Mouse (Mus musculus) Patski (cell line): ENCODE measurements around the gene Cpsf4l. TPM values are rescaled to one million over a fixed set of nuclear protein-coding genes. Genes with fewer than 3 reads are reported as not detected.

Experiments
- ATAC-seq: fragments of 100-300 bp; one replicate; pipeline ENCODE4 v1.8.0; 2021
- CTCF ChIA-PET: fragments of 350-600 bp; sonication (Branson Sonifier 250); formaldehyde crosslinking; loops from one replicate; lab custom pipeline; 2022; ENCODE audit warnings: inconsistent platforms; lab: Charles Lee
- POLR2A ChIA-PET: fragments of 350-600 bp; sonication (Branson Sonifier 250); formaldehyde crosslinking; loops from one replicate; lab custom pipeline; 2022; ENCODE audit warnings: antibody characterized with exemption, inconsistent platforms; lab: Charles Lee
- DNase-seq: peaks from one replicate; pipeline ENCODE4 v3.0.0-alpha.2; 2011; ENCODE audit warnings: low read depth, low spot score
- H3K27me3 ChIP-seq: fragments of 371-371 bp; one replicate; pipeline ENCODE4 v1.5.1; 2021
- CTCF ChIP-seq: fragments of 100-300 bp; IDR thresholded peaks from one replicate; pipeline ENCODE4 v1.5.1; 2021
- in situ Hi-C: fragments of 300-500 bp; cut with MboI; formaldehyde crosslinking; loops from 3 replicates; pipeline ENCODE4 v1.11.1; 2018; ENCODE audit warnings: low pct_unique_long_range_greater_than_20kb, mixed read lengths
- polyA plus RNA-seq: library from polyadenylated mRNA; unstranded; gene quantifications from one replicate; pipeline ENCODE4 v1.2.3, GENCODE M21; 2021

The Cpsf4l gene
- polyA plus RNA-seq, 1 experiment from 2014 or later = 0.27 TPM

DNA sequence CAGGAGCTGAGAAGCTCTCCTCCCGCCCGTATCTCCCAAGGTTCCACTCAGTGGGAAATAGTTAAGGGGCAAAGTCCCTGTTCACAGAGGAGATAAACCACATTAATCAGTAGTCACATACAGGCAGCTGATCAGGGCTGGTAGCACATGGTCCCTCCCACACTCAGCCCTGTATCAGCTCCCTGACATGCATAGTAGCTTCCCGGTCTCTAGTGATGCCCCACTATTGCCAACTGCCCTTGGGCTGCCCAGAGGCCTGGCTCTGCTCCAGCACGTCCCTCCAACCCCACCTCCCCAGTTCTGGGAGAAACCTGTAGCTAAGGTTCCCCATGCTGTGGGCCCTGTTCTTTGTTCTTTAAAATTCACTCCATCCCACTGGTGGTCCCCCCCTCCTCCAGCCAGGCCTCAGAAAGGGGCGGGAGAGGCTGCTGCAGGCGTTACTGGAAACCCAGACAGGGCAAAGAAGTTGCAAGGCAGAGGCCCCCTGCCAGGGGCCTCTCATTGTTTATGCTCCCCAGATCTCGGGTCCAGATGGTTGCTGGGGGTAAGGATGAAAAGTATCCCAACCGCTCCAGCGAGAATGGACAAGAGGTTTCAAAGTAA is 40.0 kb upstream of the Cpsf4l start:
- ATAC-seq (no peak), DNase-seq (no peak)
- H3K27me3 ChIP-seq = no peaks in the 10 kb centered on the region
- ChIA-PET POLR2A (interaction anchor here (0.6 to 2.3 kb wide), 4 partner anchors 8 to 40 kb away, joined by 3 to 9 read pairs (median 4); partner anchors contain the start of gene Cpsf4l), CTCF (interaction anchor here (0.7 to 3.1 kb wide), 6 partner anchors 17 to 61 kb away, joined by 3 to 14 read pairs (median 3); no protein-coding TSS in a partner anchor)
- in situ Hi-C loops = no loop called here
- no peak for TF ChIP-seq CTCF

- in situ Hi-C loops = no loop called here
- ATAC-seq = no peak
- ChIA-PET POLR2A (interaction anchor here (0.6 to 2.3 kb wide), 2 partner anchors 9 to 40 kb away, joined by 4 to 9 read pairs; partner anchors contain the start of gene Cpsf4l), CTCF (interaction anchor here (1.1 to 3.1 kb wide), 2 partner anchors 17 to 62 kb away, joined by 3 to 14 read pairs; no protein-coding TSS in a partner anchor)
- no peaks in the 10 kb centered on the region for H3K27me3 ChIP-seq
- TF ChIP-seq CTCF = no peak
- DNase-seq = no peak
These were observed 39.1 kb upstream of the Cpsf4l start for GRCm38 (mm10) chr11:113748797-113749521.

GRCm38 (mm10) chr11:113747725-113748380 is 38.0 kb upstream of the Cpsf4l start:
- TF ChIP-seq CTCF = no peak
- in situ Hi-C loops = no loop called here

GRCm38 (mm10) chr11:113747056-113747455 is 37.2 kb upstream of the Cpsf4l start:
- TF ChIP-seq CTCF = no peak
- ChIA-PET POLR2A (no interaction called here), CTCF (interaction anchor here (2.4 kb wide), 1 partner anchor 64 kb away, joined by 12 read pairs; no protein-coding TSS in a partner anchor)
- in situ Hi-C loops = no loop called here
- ATAC-seq = no peak
- no peak for DNase-seq
- no peaks in the 10 kb centered on the region for H3K27me3 ChIP-seq

More at GRCm38 (mm10) chr11:113747725-113748380, 38.0 kb upstream of the Cpsf4l start:
- ATAC-seq (no peak), DNase-seq (no peak)
- H3K27me3 ChIP-seq = no peaks in the 10 kb centered on the region
- CTCF ChIA-PET = interaction anchor here (2.4 to 3.1 kb wide), 2 partner anchors 63 kb away, joined by 12 to 14 read pairs; no protein-coding TSS in a partner anchor
- POLR2A ChIA-PET = no interaction called here

- ChIA-PET POLR2A (no interaction called here), CTCF (interaction anchor here (2.4 kb wide), 1 partner anchor 65 kb away, joined by 12 read pairs; no protein-coding TSS in a partner anchor)
- no peaks in the 10 kb centered on the region for H3K27me3 ChIP-seq
- DNase-seq = no peak
- in situ Hi-C loops = no loop called here
- TF ChIP-seq CTCF = no peak
- no peak for ATAC-seq
These were observed 36.1 kb upstream of the Cpsf4l start for GRCm38 (mm10) chr11:113745961-113746360.

DNA sequence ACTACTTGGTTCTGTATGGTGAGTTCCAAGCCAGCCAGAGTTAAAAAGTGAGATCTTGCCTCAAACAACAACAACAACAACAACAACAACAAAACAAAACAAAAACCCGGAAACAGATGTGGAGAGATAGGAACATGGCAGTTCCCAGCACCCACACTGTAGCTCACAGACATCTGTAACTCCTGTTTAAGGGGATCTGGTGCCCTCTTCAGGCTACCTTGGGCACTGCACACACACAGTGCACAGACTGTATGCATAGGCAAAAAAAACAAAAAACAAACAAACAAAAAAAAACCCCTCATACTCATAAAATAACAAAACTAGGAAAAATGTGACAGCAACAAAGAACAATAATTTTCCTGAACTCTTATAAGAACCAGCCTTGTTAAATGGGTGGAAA is 33.2 kb upstream of the Cpsf4l start:
- no peaks in the 10 kb centered on the region for H3K27me3 ChIP-seq
- CTCF ChIA-PET = interaction anchor here (0.9 kb wide), 1 partner anchor 9 kb away, joined by 4 read pairs; the partner anchor contains the start of gene Cdc42ep4
- POLR2A ChIA-PET = no interaction called here
- in situ Hi-C loops = no loop called here
- no peak for ATAC-seq
- no peak for TF ChIP-seq CTCF
- DNase-seq = no peak

DNA sequence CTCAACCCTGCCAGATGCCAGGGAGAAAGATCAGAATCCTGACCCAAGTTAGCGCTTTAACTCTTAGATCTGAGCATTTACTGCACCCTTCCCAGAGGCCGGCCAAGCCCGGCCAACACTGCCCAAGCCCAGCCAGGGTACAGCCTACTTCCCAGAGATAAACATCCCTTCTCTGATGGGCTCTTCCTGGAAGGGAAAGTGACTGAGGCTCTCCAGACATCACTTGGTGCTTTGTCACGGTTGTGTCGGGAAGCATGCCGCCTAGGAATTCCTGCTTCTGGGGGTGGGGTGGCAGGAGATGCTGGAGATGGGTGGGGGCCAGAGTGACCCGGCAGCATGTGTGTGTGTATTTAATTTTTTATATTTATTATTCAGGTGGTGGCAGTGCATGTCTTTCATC is 30.3 kb upstream of the Cpsf4l start:
- ATAC-seq = peak; percentile 29
- CTCF ChIA-PET = no interaction called here
- in situ Hi-C loops = no loop called here

DNA sequence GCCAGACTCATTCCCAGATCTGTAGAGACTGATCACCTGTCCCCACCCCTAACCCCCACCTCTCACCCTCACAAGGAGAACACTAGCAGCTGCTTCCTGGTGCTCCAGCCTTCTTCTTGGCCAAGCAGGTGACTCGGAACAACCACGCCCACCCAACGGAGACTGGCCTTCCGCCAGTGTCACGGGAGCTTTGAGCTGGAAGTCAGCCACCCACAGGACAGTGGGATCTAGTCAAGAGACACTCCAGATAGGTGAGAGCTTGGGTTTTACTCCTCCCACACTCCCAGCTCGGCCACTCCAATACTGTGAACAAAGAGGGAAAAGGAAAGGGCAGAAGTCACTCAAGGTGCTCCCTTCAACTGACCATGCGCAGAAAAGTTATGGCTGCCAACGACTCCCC is 29.4 kb upstream of the Cpsf4l start:
- CTCF ChIA-PET = interaction anchor here (0.6 to 1.0 kb wide), 2 partner anchors 25 to 72 kb away, joined by 3 read pairs; no protein-coding TSS in a partner anchor
- H3K27me3 ChIP-seq = no peaks in the 10 kb centered on the region
- POLR2A ChIA-PET = no interaction called here
- ATAC-seq (no peak), DNase-seq (no peak)
- TF ChIP-seq CTCF = no peak
- in situ Hi-C loops = no loop called here

More for the DNA sequence above, 30.3 kb upstream of the Cpsf4l start:
- DNase-seq = no peak
- POLR2A ChIA-PET = no interaction called here
- H3K27me3 ChIP-seq = no peaks in the 10 kb centered on the region
- no peak for TF ChIP-seq CTCF

DNA sequence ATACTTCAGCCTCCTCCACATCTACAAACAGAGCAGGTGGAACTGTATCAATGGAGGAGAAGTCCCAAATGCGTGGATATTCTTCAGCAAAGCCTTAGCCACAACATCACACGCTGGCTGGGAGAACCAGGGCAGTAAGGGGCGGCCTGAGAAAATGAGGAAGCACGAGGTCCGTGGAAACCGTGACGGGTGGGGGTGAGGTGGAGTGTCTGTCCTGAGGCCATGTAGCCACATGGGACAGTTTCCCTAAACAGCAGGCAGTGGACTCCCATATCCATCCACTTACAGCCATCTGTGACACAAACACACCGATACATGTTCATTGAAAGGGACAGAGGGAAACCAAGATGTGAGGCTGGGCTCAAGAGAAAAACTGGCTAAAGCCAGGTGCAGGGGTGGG is 28.1 kb upstream of the Cpsf4l start:
- POLR2A ChIA-PET = no interaction called here
- DNase-seq = no peak
- in situ Hi-C loops = no loop called here

DNA sequence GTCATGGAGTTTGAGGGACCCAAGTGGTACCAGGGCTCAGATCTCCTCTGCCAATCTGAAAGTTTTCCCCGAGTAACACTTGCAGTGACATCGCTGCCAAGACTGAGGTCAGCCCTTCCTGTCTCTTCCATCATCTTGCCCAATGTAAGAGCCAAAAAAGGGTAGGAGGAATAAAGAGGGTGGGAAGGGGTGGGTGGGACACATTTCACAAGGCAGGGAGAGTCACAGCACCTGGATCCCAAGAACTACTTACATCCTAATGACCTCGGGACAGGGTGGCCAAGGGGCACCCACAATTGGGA is 27.7 kb upstream of the Cpsf4l start:
- no peaks in the 10 kb centered on the region for H3K27me3 ChIP-seq
- ATAC-seq = no peak
- TF ChIP-seq CTCF = no peak
- POLR2A ChIA-PET = no interaction called here
- in situ Hi-C loops = no loop called here
- DNase-seq = no peak
- CTCF ChIA-PET = no interaction called here

More for the DNA sequence above, 28.1 kb upstream of the Cpsf4l start:
- no peak for TF ChIP-seq CTCF
- ATAC-seq = no peak
- no peaks in the 10 kb centered on the region for H3K27me3 ChIP-seq
- CTCF ChIA-PET = interaction anchor here (1.0 kb wide), 1 partner anchor 24 kb away, joined by 3 read pairs; no protein-coding TSS in a partner anchor
